Mouse (Mus musculus) C2C12 (cell line): Measurements from ENCODE around the gene Elovl6.

Source experiments
- CTCF ChIP-seq: IDR thresholded peaks from one replicate; pipeline ENCODE4 v1.5.1; 2011; ENCODE audit not compliant: control insufficient read depth, insufficient read depth, insufficient read length
- MYOD1 ChIP-seq: IDR thresholded peaks from one replicate; pipeline ENCODE4 v1.6.1; 2011; ENCODE audit warnings: low read depth; ENCODE audit not compliant: control insufficient read depth, insufficient read length
- MYOG ChIP-seq: IDR thresholded peaks from one replicate; pipeline ENCODE4 v1.6.1; 2011; ENCODE audit not compliant: control insufficient read depth, insufficient read length; ENCODE audit errors: extremely low read depth
- USF1 ChIP-seq: IDR thresholded peaks from one replicate; pipeline ENCODE4 v1.6.1; 2011; ENCODE audit warnings: low read depth, mild to moderate bottlenecking, control low read depth, moderate library complexity

- no peak for TF ChIP-seq CTCF
- no peak for TF ChIP-seq MYOD1
- no peak for TF ChIP-seq USF1
- TF ChIP-seq MYOG, result no peak
Measured at GRCm38 (mm10) chr3:129578741-129579475, 46.8 kb downstream of the Elovl6 start.
